Mouse (Mus musculus) neural tube, embryonic 14.5 days (tissue): ENCODE measurements around the gene Eml3. TPM values are rescaled to one million over a fixed set of nuclear protein-coding genes. Genes with fewer than 3 reads are reported as not detected.
A peak's percentile ranks its signal among the peaks of the same experiment; 100 is the strongest.

ENCODE experiments used
- ATAC-seq: fragments of 200-750 bp; cut with Nextera tagmentation; 2 replicates; pipeline ENCODE4 v1.8.0; 2017; ENCODE audit warnings: low read depth, mild to moderate bottlenecking, moderate TSS enrichment, moderate library complexity
- H3K27ac ChIP-seq: fragments of 300-500 bp; sonication (generic); 2 replicates; pipeline ENCODE4 v1.5.1; 2014; ENCODE audit warnings: low read depth, mild to moderate bottlenecking, control low read depth, low read length, moderate library complexity, mixed read lengths
- H3K27me3 ChIP-seq: fragments of 300-500 bp; sonication (generic); 2 replicates; pipeline ENCODE4 v1.6.1; 2014; ENCODE audit warnings: low read length; ENCODE audit not compliant: control insufficient read depth, insufficient read depth
- H3K36me3 ChIP-seq: fragments of 300-500 bp; sonication (generic); 2 replicates; pipeline ENCODE4 v1.6.1; 2014; ENCODE audit warnings: low read length, mixed read lengths; ENCODE audit not compliant: control insufficient read depth, insufficient read depth
- H3K4me1 ChIP-seq: fragments of 300-500 bp; sonication (generic); 2 replicates; pipeline ENCODE4 v1.6.1; 2014; ENCODE audit warnings: low read length; ENCODE audit not compliant: control insufficient read depth, insufficient read depth
- H3K4me2 ChIP-seq: fragments of 300-500 bp; sonication (generic); 2 replicates; pipeline ENCODE4 v1.6.1; 2014; ENCODE audit warnings: mild to moderate bottlenecking, low read depth, low read length, control low read depth
- H3K4me3 ChIP-seq: fragments of 300-500 bp; sonication (generic); 2 replicates; pipeline ENCODE4 v1.5.1; 2014; ENCODE audit warnings: low read depth, low read length, control low read depth, mixed read lengths
- H3K9ac ChIP-seq: fragments of 300-500 bp; sonication (generic); replicated peaks from 2 replicates; pipeline ENCODE4 v1.6.1; 2014; ENCODE audit warnings: low read depth, mild to moderate bottlenecking, control low read depth, low read length, mixed read lengths
- H3K9me3 ChIP-seq: fragments of 300-500 bp; sonication (generic); 2 replicates; pipeline ENCODE4 v1.6.1; 2016; ENCODE audit warnings: low read length; ENCODE audit not compliant: control insufficient read depth
- WGBS: fragments of 180-500 bp; shearing (Covaris S2); extraction: QIAGEN DNeasy Blood & Tissue Kit; methylation state at CpG from one replicate; pipeline ENCODE4 v1.1.7; 2014; 5-methylcytosine and 5-hydroxymethylcytosine counted together
- polyA plus RNA-seq: library from polyadenylated mRNA; unstranded; fragments of >200 nt; fragmentation: Nextera tagmentation; extraction: Ambion mirVana; gene quantifications from 2 replicates; pipeline ENCODE4 v1.2.1, GENCODE M21; 2014

Gene Eml3
- polyA plus RNA-seq, 1 experiment from 2014 or later: 6.2 TPM

DNA sequence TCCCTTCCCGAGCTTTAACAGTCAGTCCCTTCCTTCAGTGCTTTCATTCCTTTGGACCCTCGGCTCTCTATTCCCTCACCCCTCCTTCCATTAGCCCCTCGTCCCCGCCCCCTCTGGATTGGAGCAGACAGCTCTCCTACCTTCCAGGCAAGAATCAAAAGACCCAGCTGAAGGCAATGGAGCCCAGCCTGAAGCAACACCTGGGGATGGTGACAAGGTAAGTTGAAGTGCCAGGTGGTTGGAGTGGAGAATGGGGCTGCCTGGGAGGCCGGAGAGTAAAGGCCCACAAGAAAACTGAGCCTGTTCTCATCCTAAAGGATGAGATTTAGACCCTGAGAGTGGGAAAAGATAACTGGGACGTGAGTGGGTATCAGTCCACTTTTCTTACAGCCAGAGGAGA, 20.8 kb upstream of the Eml3 start:
- H3K36me3 ChIP-seq: peaks cover 88% of the 10 kb centered on the region
- H3K4me2 ChIP-seq: no peak overlapping the region
- WGBS: 89% methylated on average over 6 of the region's 6 CpGs
- H3K27ac ChIP-seq: no peak overlapping the region
- no peak for ATAC-seq
- no peaks in the 10 kb centered on the region for H3K27me3 ChIP-seq
- no peaks in the 10 kb centered on the region for H3K4me1 ChIP-seq
- H3K9me3 ChIP-seq: no peaks in the 10 kb centered on the region
- no peak overlapping the region for H3K4me3 ChIP-seq
- no peak overlapping the region for H3K9ac ChIP-seq

DNA sequence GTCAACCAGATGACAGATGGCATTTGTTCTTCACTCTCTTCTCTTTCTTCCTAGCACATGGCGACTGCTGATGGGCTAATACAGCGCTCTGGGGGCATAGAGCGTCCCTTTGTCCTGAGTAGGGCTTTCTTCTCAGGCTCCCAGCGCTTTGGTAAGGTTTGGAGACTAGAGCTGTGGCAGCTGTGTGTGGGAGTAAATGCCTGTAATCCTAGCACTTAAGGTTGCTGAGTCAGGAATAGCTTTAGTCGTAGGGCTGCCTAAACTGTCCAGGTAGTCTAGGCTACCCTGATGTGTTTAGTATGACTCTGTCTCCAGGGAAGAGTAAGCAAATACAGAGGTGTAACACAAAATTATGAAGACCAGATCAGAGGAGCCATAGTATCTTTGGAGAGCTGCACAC, 17.5 kb upstream of the Eml3 start:
- peaks cover 84% of the 10 kb centered on the region for H3K36me3 ChIP-seq
- no peak overlapping the region for H3K9ac ChIP-seq
- no peaks in the 10 kb centered on the region for H3K27me3 ChIP-seq
- no peaks in the 10 kb centered on the region for H3K4me1 ChIP-seq
- no peaks in the 10 kb centered on the region for H3K9me3 ChIP-seq
- 92% methylated on average over 5 of the region's 5 CpGs for whole genome bisulfite sequencing
- no peak overlapping the region for H3K27ac ChIP-seq
- H3K4me2 ChIP-seq: no peak overlapping the region
- no peak for ATAC-seq
- H3K4me3 ChIP-seq: no peak overlapping the region

DNA sequence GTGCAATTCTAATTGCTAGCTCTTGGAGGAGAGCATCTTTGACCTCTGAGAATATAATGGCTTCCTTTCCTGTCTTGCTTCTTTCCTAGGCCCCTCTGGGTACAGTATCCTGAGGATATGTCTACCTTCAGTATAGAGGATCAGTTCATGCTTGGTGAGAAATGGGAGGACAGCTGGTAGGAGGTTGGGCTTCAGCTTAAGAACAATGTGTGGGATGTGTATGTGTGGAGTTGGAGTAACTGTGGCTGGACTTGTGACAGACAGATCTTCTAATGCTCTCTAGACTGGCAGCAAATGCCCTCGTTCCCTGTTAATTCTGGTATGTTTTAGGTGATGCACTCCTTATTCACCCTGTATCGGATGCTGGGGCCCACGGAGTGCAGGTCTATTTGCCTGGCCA, 15.1 kb upstream of the Eml3 start:
- WGBS: 94% methylated on average over 3 of the region's 3 CpGs
- no peak for ATAC-seq

DNA sequence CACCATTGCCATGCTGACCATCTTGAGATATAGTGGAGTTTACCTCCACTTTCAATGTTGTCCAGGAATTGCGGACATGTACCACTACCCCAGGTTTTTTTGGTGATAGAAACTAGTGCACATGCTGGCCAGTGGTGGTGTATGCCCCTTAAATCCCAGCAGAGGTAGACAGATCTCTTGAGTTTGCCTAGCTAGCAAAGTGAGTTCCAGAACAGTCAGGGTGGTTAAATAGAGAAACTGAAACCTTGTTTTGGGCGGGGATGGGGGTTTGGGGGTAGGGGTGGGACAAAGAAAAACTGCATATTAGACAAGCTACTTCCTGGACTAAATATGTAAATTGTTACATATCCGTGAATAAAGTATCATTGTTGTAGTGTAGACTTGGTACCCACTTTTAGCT, 10.4 kb upstream of the Eml3 start:
- H3K27ac ChIP-seq: no peak overlapping the region
- H3K36me3 ChIP-seq: peaks cover 22% of the 10 kb centered on the region
- H3K9ac ChIP-seq: no peak overlapping the region
- no peak overlapping the region for H3K4me3 ChIP-seq
- H3K4me2 ChIP-seq: no peak overlapping the region
- WGBS: 95% methylated on average over 3 of the region's 3 CpGs
- no peak for ATAC-seq
- H3K9me3 ChIP-seq: no peaks in the 10 kb centered on the region
- no peaks in the 10 kb centered on the region for H3K27me3 ChIP-seq
- peaks cover 15% of the 10 kb centered on the region; the same call in 1 of the 2 replicates for H3K4me1 ChIP-seq

More for the DNA sequence above, 15.1 kb upstream of the Eml3 start:
- H3K27me3 ChIP-seq: no peaks in the 10 kb centered on the region
- no peaks in the 10 kb centered on the region for H3K4me1 ChIP-seq
- H3K4me2 ChIP-seq: no peak overlapping the region
- H3K9ac ChIP-seq: no peak overlapping the region
- no peaks in the 10 kb centered on the region for H3K9me3 ChIP-seq
- H3K27ac ChIP-seq: no peak overlapping the region
- peaks cover 60% of the 10 kb centered on the region for H3K36me3 ChIP-seq
- no peak overlapping the region for H3K4me3 ChIP-seq

DNA sequence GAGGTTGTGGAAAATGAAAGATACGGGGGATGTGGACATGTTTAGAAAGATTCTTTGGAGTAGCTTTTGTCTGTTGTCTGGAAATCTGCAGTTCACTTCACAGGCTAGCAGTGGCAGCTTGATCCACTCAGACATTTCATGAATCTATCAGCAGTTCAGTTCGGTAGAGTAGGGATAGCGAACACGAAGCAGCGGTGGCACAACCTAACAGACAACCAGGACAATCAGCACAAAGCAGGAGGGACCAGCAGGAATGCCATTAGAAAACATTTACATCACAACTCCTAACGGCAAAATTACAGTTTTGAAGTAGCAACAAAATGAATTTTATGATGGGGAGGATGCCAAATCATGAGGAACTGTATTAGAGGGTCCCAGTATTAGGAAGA, 9.7 kb upstream of the Eml3 start:
- Histone ChIP-seq H3K4me2 (peak overlapping the region; percentile 84), H3K27ac (peak overlapping the region; percentile 82), H3K9me3 (no peaks in the 10 kb centered on the region), H3K36me3 (peaks cover 18% of the 10 kb centered on the region), H3K9ac (peak overlapping the region; percentile 66; the same call in 1 of the 2 replicates), H3K4me3 (peak overlapping the region; percentile 88), H3K27me3 (no peaks in the 10 kb centered on the region), H3K4me1 (peaks cover 15% of the 10 kb centered on the region; the same call in 1 of the 2 replicates)
- WGBS: 57% methylated on average over 6 of the region's 6 CpGs
- peak; percentile 16 for ATAC-seq

DNA sequence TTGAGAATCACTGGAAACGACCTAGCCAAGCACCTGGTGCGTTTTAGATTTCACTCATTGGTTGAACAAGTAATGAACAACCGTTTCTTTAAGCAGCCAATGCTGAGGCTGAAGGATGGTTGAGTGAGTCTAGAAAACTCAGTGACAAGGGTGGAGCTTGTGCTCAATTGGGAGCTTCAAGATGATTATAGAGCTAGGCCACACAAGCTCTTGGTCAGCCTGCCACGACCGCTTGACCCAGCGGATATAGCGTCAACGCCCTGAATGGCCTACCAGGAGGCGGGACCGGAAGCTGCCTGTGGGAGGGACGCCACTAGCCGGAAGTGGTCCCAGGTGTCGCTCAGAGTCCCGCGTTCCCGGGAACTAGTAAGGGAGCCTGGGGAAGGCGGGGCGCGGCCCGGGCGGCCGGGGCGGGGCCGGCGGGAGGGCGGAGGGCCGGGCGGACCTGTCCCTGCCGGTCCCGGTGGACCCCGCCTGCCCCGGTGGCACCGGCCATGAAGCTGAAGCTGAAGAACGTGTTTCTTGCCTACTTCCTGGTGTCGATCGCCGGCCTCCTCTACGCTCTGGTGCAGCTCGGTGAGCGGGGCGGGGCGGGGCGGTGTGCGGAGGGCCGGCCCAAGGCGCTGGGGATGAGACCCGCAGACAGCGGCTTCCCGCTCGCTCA, 9.1 kb upstream of the Eml3 start, which contains the start of gene B3gat3:
Gene B3gat3, plus strand, starts transcription at position 302 of the 664 bp plus-strand sequence.
- H3K9me3 ChIP-seq: no peaks in the 10 kb centered on the region
- peaks cover 12% of the 10 kb centered on the region for H3K36me3 ChIP-seq
- peak; percentile 98 for ATAC-seq
- no peaks in the 10 kb centered on the region for H3K27me3 ChIP-seq
- peak within 1 kb of the TSS; percentile 66 for H3K9ac ChIP-seq
- WGBS: 3% methylated on average over 44 of the region's 50 CpGs
- H3K4me2 ChIP-seq: peak within 1 kb of the TSS; percentile 84
- H3K27ac ChIP-seq: peak within 1 kb of the TSS; percentile 82
- H3K4me1 ChIP-seq: peaks cover 15% of the 10 kb centered on the region; the same call in 1 of the 2 replicates
- H3K4me3 ChIP-seq: peak within 1 kb of the TSS; percentile 88

DNA sequence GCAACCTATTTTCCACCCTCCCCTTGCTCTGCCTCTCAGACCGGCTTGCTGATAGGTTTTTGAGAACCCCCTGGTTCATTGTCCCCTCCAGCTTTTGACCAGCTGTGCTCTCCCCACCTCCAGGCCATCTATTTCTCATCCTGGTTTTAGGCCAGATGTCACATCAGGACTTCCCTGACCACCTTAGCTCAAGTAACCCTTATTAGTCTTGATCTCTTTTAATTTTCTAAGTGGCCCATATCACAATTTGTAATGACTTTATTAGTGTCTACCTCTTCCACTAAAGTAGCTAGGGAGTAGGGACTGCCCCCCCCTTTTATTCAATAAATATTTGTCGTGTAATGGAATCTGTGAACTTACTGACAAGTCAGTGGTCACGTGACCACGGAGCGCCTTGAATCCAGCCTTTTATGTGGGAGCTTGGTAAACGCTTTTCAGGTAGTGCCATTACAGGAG, 8.5 kb upstream of the Eml3 start:
- 3% methylated on average over 6 of the region's 6 CpGs for WGBS
- H3K27me3 ChIP-seq: no peaks in the 10 kb centered on the region
- H3K36me3 ChIP-seq: peaks cover 6% of the 10 kb centered on the region; the same call in 1 of the 2 replicates
- peaks cover 15% of the 10 kb centered on the region; the same call in 1 of the 2 replicates for H3K4me1 ChIP-seq
- no peak; the same call in 1 of the 2 replicates for ATAC-seq
- H3K27ac ChIP-seq: peak overlapping the region; percentile 82
- H3K4me3 ChIP-seq: peak overlapping the region; percentile 88
- no peaks in the 10 kb centered on the region for H3K9me3 ChIP-seq
- peak overlapping the region; percentile 84 for H3K4me2 ChIP-seq
- peak overlapping the region; percentile 66 for H3K9ac ChIP-seq

DNA sequence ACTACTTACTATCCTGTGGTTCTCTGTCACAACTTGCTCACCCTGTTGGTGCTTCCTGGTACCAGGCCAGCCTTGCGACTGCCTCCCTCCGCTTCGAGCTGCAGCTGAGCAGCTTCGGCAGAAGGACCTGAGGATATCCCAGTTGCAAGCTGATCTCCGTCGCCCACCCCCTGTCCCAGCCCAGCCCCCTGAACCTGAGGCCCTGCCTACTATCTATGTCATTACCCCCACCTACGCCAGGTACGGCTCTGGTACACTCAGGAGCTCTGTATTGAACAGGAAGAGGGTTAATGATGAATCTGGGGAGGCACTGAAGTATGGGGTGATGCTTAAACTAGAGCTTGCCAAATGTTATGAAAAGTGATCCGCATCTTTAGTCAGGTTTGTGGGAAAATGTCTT, 7.6 kb upstream of the Eml3 start:
- H3K9me3 ChIP-seq: no peaks in the 10 kb centered on the region
- peak overlapping the region; percentile 84; the same call in 1 of the 2 replicates for H3K4me2 ChIP-seq
- H3K4me1 ChIP-seq: peaks cover 15% of the 10 kb centered on the region; the same call in 1 of the 2 replicates
- no peak overlapping the region for H3K27ac ChIP-seq
- H3K9ac ChIP-seq: no peak overlapping the region
- 88% methylated on average over 9 of the region's 9 CpGs for WGBS
- H3K36me3 ChIP-seq: peaks cover 6% of the 10 kb centered on the region; the same call in 1 of the 2 replicates
- no peak overlapping the region; the same call in 1 of the 2 replicates for H3K4me3 ChIP-seq
- no peaks in the 10 kb centered on the region for H3K27me3 ChIP-seq
- no peak for ATAC-seq

DNA sequence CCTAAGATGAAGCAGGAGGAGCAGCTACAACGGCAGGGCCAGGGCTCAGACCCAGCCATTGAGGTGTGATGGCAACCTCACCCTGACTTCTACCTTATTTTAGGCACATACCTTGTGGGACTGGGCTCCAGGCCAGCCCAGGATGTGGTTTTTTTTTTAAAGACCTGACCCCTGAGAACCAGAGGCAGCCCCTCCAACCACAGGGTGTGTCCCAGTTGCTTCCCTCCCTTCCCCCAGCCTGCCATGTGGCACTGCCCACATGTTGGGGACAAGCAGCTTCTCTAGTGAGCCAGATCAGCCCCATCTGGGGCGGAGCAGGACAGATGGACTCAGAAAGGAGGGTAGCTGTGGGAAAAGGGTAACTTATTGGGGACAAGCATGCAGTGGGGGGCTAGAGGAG, 2.6 kb upstream of the Eml3 start:
- Histone ChIP-seq H3K9ac (no peak overlapping the region), H3K36me3 (peaks cover 9% of the 10 kb centered on the region; the same call in 1 of the 2 replicates), H3K27me3 (no peaks in the 10 kb centered on the region), H3K9me3 (no peaks in the 10 kb centered on the region), H3K4me2 (no peak overlapping the region), H3K27ac (no peak overlapping the region), H3K4me1 (peaks cover 5% of the 10 kb centered on the region; the same call in 1 of the 2 replicates), H3K4me3 (no peak overlapping the region)
- 95% methylated on average over 2 of the region's 2 CpGs for WGBS
- ATAC-seq: no peak
